Mouse (Mus musculus): Measurements from ENCODE around the gene Col6a1. TPM values are rescaled to one million over a fixed set of nuclear protein-coding genes. Genes with fewer than 3 reads are reported as not detected.

The Col6a1 gene
- polyA plus RNA-seq (2015; fragmentation: Nextera tagmentation; extraction: Ambion mirVana) = 329 and 333 TPM in 2 replicates

DNA sequence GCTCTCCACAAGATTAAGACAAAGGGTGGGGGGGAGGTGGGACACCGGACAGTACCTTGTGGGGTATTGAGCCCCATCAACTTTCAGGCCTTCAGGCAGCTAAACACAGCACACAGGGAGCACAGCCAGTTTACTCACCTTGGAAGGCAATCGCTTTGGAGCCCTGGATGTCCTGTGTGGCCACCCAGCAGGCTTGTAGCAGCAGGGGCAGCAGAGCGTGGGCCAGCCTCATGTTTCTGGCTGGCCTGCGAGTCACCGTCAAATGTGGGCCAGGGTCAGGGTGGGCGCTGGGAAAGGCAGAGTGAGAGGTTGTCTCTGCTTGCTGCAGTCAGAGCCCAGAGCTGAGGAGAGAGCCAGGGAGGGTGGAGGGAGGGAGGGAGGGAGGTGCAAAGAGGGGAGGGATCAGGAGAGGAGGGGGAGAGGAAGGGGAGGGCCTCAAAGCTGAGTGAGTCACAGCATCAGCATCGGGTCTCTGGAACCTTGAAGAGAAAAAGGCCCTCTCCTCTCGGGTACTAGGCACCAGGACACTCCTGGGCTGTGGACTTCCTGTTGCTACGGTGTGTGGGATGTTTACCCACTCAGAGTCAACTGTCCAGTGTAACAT lies at the start of gene Col6a1:
Gene Col6a1, minus strand, starts transcription at position 487 of the 604 bp plus-strand sequence.
- Histone ChIP-seq H3K4me2 (ENCODE audit: low read depth, low read length) (peak within 1 kb of the TSS; percentile 80), H3K27me3 (ENCODE audit: control insufficient read depth, insufficient read depth, low read depth, low read length) (no peaks in the 10 kb centered on the region), H3K36me3 (ENCODE audit: control insufficient read depth, insufficient read depth, low read length) (peaks cover 15% of the 10 kb centered on the region), H3K27ac (ENCODE audit: low read length) (peak within 1 kb of the TSS; percentile 87), H3K4me3 (ENCODE audit: low read length) (peak within 1 kb of the TSS; percentile 59), H3K9me3 (ENCODE audit: control insufficient read depth, low read length) (no peaks in the 10 kb centered on the region), H3K4me1 (replicated peaks; ENCODE audit: control insufficient read depth, insufficient read depth, low read length) (peaks cover 7% of the 10 kb centered on the region; the same call in 1 of the 2 replicates), H3K9ac (ENCODE audit: low read length) (peak within 1 kb of the TSS; percentile 80)
- ATAC-seq (ENCODE audit: low read depth) = peak; percentile 76
- 17% methylated on average over 9 of the region's 9 CpGs for WGBS

DNA sequence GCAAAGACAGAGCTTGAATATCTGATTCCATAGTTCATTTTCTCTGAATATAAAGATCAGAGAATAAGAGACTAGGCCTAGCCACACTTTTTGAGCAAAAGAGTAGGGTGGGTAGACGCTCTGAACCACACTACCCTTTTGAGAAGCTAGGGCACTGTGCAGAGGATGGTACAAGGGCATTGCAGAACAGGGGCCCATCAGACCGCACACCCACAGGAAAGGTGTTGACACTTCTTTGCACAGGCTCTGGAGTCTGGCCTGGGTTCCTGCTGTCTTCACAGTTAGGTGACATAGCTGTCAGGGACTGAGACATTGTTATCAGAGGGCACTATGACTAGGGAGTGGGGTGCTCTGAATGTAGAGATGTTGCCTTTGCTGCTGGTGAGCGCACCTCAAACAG lies 45.7 kb upstream of the Col6a1 start:
- Histone ChIP-seq H3K36me3 (ENCODE audit: control insufficient read depth, insufficient read depth, low read length) (no peaks in the 10 kb centered on the region), H3K9ac (ENCODE audit: low read length) (no peak overlapping the region), H3K4me1 (replicated peaks; ENCODE audit: control insufficient read depth, insufficient read depth, low read length) (no peaks in the 10 kb centered on the region), H3K27ac (ENCODE audit: low read length) (no peak overlapping the region), H3K9me3 (ENCODE audit: control insufficient read depth, low read length) (no peaks in the 10 kb centered on the region), H3K4me3 (ENCODE audit: low read length) (no peak overlapping the region), H3K27me3 (ENCODE audit: control insufficient read depth, insufficient read depth, low read depth, low read length) (no peaks in the 10 kb centered on the region), H3K4me2 (ENCODE audit: low read depth, low read length) (no peak overlapping the region)
- ATAC-seq (ENCODE audit: low read depth) = no peak
- WGBS = 90% methylated on average over 3 of the region's 3 CpGs

DNA sequence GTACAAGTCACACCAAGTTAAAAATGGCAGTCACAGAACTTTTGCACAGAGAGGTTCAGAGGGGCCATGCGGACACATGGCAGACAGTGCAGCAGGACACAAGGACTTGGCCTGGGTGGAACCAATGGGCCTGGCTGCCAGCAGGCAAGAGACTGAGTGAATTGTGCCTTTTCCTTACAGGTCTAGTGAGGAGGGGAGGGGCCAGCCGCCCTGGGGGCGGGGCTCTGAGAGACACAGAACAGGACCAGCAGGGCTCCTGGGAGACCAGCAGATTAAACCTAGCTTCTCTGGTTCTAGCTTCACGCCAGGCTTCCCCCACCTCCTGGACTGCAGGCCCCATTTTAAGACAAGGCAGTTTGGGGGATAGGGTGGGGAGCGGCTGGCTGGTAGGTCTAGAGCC lies 45.1 kb upstream of the Col6a1 start:
- ATAC-seq (ENCODE audit: low read depth) = no peak
- H3K4me3 ChIP-seq (ENCODE audit: low read length) = no peak overlapping the region
- H3K36me3 ChIP-seq (ENCODE audit: control insufficient read depth, insufficient read depth, low read length) = no peaks in the 10 kb centered on the region
- 61% methylated on average over 5 of the region's 5 CpGs for WGBS
- H3K27ac ChIP-seq (ENCODE audit: low read length) = no peak overlapping the region
- H3K9ac ChIP-seq (ENCODE audit: low read length) = no peak overlapping the region
- no peaks in the 10 kb centered on the region for H3K4me1 ChIP-seq (replicated peaks; ENCODE audit: control insufficient read depth, insufficient read depth, low read length)
- no peaks in the 10 kb centered on the region for H3K9me3 ChIP-seq (ENCODE audit: control insufficient read depth, low read length)
- H3K27me3 ChIP-seq (ENCODE audit: control insufficient read depth, insufficient read depth, low read depth, low read length) = no peaks in the 10 kb centered on the region
- no peak overlapping the region for H3K4me2 ChIP-seq (ENCODE audit: low read depth, low read length)

DNA sequence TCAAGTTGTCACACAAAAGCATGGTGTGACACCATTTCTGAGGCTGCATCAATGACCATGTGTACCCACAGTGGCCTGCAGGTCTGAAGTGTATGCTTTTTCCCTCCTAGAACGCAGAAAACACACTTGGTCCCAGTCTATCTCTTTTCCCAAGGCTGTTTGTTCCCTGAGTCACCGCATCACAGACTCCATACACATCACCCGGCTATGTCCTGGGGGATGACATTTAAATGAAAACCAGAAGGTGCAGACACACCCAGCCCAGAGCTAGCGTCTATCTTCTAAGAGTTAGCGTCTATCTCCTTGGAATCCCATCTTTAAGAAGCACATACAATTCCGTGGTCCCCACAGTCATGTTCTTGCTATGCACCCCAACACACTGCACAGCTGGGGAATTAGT lies 43.6 kb upstream of the Col6a1 start:
- H3K27ac ChIP-seq (ENCODE audit: low read length) = no peak overlapping the region
- no peaks in the 10 kb centered on the region for H3K9me3 ChIP-seq (ENCODE audit: control insufficient read depth, low read length)
- H3K4me3 ChIP-seq (ENCODE audit: low read length) = no peak overlapping the region
- 84% methylated on average over 6 of the region's 6 CpGs for WGBS
- no peak for ATAC-seq (ENCODE audit: low read depth)
- H3K36me3 ChIP-seq (ENCODE audit: control insufficient read depth, insufficient read depth, low read length) = no peaks in the 10 kb centered on the region
- H3K4me1 ChIP-seq (replicated peaks; ENCODE audit: control insufficient read depth, insufficient read depth, low read length) = no peaks in the 10 kb centered on the region
- no peak overlapping the region for H3K4me2 ChIP-seq (ENCODE audit: low read depth, low read length)
- no peak overlapping the region for H3K9ac ChIP-seq (ENCODE audit: low read length)
- no peaks in the 10 kb centered on the region for H3K27me3 ChIP-seq (ENCODE audit: control insufficient read depth, insufficient read depth, low read depth, low read length)

DNA sequence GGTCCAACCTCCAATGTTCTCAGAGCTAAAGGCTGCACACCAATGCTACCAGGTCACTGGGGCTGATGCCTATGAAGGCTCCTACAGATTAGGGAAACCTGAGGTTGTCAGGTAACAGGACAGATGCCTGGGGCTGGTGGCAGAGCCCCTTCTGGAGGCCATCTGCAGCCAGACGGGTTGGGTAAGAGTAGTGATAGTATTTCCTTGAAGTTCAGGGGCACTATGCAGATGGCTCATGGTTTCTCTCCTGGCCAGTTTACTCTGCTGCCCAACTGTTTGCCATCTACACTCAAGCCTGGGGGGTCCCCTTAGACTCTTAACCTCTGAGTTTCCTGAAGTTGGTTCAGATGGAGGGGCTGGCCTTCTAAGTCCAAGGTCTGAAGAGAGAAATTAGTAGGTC lies 40.2 kb upstream of the Col6a1 start:
- no peak overlapping the region for H3K9ac ChIP-seq (ENCODE audit: low read length)
- H3K4me2 ChIP-seq (ENCODE audit: low read depth, low read length) = no peak overlapping the region
- H3K27ac ChIP-seq (ENCODE audit: low read length) = no peak overlapping the region
- WGBS = 65% methylated on average over 1 of the region's 1 CpGs
- H3K9me3 ChIP-seq (ENCODE audit: control insufficient read depth, low read length) = no peaks in the 10 kb centered on the region
- no peaks in the 10 kb centered on the region for H3K4me1 ChIP-seq (replicated peaks; ENCODE audit: control insufficient read depth, insufficient read depth, low read length)
- H3K4me3 ChIP-seq (ENCODE audit: low read length) = no peak overlapping the region
- H3K36me3 ChIP-seq (ENCODE audit: control insufficient read depth, insufficient read depth, low read length) = no peaks in the 10 kb centered on the region
- H3K27me3 ChIP-seq (ENCODE audit: control insufficient read depth, insufficient read depth, low read depth, low read length) = no peaks in the 10 kb centered on the region
- no peak for ATAC-seq (ENCODE audit: low read depth)

DNA sequence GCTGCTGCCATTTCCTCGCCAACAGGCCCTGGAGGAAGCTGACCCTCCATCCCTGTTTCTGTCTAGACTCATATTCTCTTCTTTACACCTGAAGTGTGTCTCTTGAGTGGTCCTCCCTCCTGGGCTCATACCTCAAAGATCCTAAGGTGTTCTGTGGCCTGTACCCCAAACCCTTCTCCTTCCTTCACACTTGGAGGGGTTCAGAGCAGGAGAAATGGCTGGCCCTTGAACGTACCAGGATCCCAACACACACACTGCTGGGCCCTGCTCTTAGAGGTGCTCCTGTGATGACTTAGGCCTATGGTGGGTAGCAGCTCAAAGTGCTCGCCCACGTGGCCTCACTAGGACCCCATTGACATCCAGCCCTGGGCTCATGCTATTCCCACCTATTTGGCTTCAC lies 39.0 kb upstream of the Col6a1 start:
- H3K4me3 ChIP-seq (ENCODE audit: low read length) = no peak overlapping the region
- H3K4me1 ChIP-seq (replicated peaks; ENCODE audit: control insufficient read depth, insufficient read depth, low read length) = no peaks in the 10 kb centered on the region
- no peak overlapping the region for H3K27ac ChIP-seq (ENCODE audit: low read length)
- no peak overlapping the region for H3K4me2 ChIP-seq (ENCODE audit: low read depth, low read length)
- no peak overlapping the region for H3K9ac ChIP-seq (ENCODE audit: low read length)
- no peaks in the 10 kb centered on the region for H3K9me3 ChIP-seq (ENCODE audit: control insufficient read depth, low read length)
- no peaks in the 10 kb centered on the region for H3K27me3 ChIP-seq (ENCODE audit: control insufficient read depth, insufficient read depth, low read depth, low read length)
- ATAC-seq (ENCODE audit: low read depth) = no peak
- WGBS = 81% methylated on average over 4 of the region's 4 CpGs
- H3K36me3 ChIP-seq (ENCODE audit: control insufficient read depth, insufficient read depth, low read length) = no peaks in the 10 kb centered on the region

DNA sequence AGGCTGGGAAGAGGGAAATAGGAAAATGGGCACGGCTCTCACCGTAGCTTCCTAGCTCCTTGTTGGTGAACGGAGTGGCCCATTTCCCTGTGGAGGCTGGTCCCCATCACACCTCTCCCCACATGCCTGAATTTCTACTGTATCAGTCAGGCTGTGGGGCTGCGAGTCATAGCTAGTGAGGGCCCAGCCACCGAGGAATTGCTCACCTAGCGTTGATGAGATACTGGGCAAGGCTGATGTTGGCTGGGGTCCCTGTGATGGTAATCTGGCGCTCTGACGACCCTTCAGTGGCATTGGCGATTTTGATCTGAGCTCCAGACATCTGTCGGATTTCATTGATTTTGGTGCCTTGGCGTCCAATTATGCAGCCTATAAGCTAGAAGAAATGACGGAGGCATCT lies 37.0 kb upstream of the Col6a1 start:
- Histone ChIP-seq H3K9me3 (ENCODE audit: control insufficient read depth, low read length) (no peaks in the 10 kb centered on the region), H3K27me3 (ENCODE audit: control insufficient read depth, insufficient read depth, low read depth, low read length) (no peaks in the 10 kb centered on the region), H3K36me3 (ENCODE audit: control insufficient read depth, insufficient read depth, low read length) (no peaks in the 10 kb centered on the region), H3K4me1 (replicated peaks; ENCODE audit: control insufficient read depth, insufficient read depth, low read length) (no peaks in the 10 kb centered on the region), H3K27ac (ENCODE audit: low read length) (no peak overlapping the region), H3K9ac (ENCODE audit: low read length) (no peak overlapping the region), H3K4me3 (ENCODE audit: low read length) (no peak overlapping the region), H3K4me2 (ENCODE audit: low read depth, low read length) (no peak overlapping the region)
- ATAC-seq (ENCODE audit: low read depth) = no peak
- 87% methylated on average over 12 of the region's 12 CpGs for WGBS

DNA sequence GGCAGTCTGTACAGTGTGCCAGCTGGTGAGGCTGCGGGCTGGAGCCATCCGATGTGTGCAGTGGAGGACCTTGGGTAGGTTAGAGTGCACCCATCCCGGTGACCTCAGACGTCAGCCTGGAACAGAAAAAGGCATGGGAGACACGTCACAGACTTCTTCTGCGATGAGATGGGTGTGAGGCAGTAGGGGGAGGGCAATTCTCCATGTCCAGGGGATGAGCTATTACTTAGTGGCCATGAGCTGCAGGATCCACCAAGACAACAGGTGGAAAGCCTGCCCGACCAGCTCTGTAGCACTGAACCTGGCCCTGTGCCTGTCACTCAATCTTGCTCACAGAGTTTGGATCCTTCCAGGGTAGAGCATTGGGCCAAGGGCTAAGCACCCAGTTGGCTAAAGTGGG lies 36.4 kb upstream of the Col6a1 start:
- no peak overlapping the region for H3K27ac ChIP-seq (ENCODE audit: low read length)
- no peak overlapping the region for H3K9ac ChIP-seq (ENCODE audit: low read length)
- ATAC-seq (ENCODE audit: low read depth) = no peak
- H3K9me3 ChIP-seq (ENCODE audit: control insufficient read depth, low read length) = no peaks in the 10 kb centered on the region
- H3K4me3 ChIP-seq (ENCODE audit: low read length) = no peak overlapping the region
- 78% methylated on average over 7 of the region's 7 CpGs for WGBS
- no peaks in the 10 kb centered on the region for H3K4me1 ChIP-seq (replicated peaks; ENCODE audit: control insufficient read depth, insufficient read depth, low read length)
- H3K36me3 ChIP-seq (ENCODE audit: control insufficient read depth, insufficient read depth, low read length) = no peaks in the 10 kb centered on the region
- no peaks in the 10 kb centered on the region for H3K27me3 ChIP-seq (ENCODE audit: control insufficient read depth, insufficient read depth, low read depth, low read length)
- H3K4me2 ChIP-seq (ENCODE audit: low read depth, low read length) = no peak overlapping the region

DNA sequence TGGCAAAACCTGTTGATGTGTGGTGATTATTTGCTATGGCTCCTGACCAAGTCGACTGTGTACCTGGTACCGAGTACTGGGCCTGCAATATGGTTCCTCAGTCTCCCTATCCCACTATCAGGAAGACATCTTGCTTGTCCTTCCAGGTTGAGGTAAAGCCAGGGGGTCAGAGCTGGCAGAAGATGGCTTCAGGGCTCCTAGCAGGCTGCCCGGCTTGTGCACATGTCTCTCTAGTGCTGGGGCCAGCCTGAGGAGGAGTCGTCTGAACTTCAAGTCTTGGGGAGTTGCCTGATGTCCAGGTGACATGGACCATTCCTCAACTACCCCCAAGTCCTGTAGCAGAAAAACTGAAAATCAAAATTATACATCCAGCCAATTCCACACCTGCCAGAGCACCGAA lies 33.9 kb upstream of the Col6a1 start:
- H3K27me3 ChIP-seq (ENCODE audit: control insufficient read depth, insufficient read depth, low read depth, low read length) = no peaks in the 10 kb centered on the region
- no peak overlapping the region for H3K27ac ChIP-seq (ENCODE audit: low read length)
- no peak overlapping the region for H3K4me3 ChIP-seq (ENCODE audit: low read length)
- H3K36me3 ChIP-seq (ENCODE audit: control insufficient read depth, insufficient read depth, low read length) = no peaks in the 10 kb centered on the region
- no peaks in the 10 kb centered on the region for H3K4me1 ChIP-seq (replicated peaks; ENCODE audit: control insufficient read depth, insufficient read depth, low read length)
- H3K9me3 ChIP-seq (ENCODE audit: control insufficient read depth, low read length) = no peaks in the 10 kb centered on the region
- ATAC-seq (ENCODE audit: low read depth) = no peak
- H3K9ac ChIP-seq (ENCODE audit: low read length) = no peak overlapping the region
- 82% methylated on average over 5 of the region's 5 CpGs for WGBS
- no peak overlapping the region for H3K4me2 ChIP-seq (ENCODE audit: low read depth, low read length)

DNA sequence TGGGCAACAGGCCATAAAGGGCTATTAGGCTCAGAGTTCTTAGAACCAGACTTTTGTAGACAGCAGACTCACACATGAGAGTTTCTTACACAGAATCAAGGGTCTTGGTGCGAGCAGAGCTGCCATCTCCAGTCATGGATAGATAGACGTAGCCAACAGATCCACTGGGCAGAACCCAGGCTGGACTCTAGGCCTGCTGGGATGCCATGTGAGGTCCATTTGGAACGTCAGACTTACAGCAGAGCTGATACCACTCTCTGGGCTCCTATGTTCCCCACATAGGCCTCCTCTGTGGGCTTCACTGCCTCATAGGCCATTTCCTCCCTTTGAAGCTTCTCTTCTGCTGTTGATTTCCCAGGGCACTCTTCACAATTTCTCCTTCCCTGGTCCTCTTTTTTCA lies 27.7 kb upstream of the Col6a1 start:
- Histone ChIP-seq H3K4me1 (replicated peaks; ENCODE audit: control insufficient read depth, insufficient read depth, low read length) (no peaks in the 10 kb centered on the region), H3K27me3 (ENCODE audit: control insufficient read depth, insufficient read depth, low read depth, low read length) (no peaks in the 10 kb centered on the region), H3K9me3 (ENCODE audit: control insufficient read depth, low read length) (peaks cover 4% of the 10 kb centered on the region; the same call in 1 of the 2 replicates), H3K4me2 (ENCODE audit: low read depth, low read length) (no peak overlapping the region), H3K36me3 (ENCODE audit: control insufficient read depth, insufficient read depth, low read length) (no peaks in the 10 kb centered on the region), H3K27ac (ENCODE audit: low read length) (no peak overlapping the region), H3K9ac (ENCODE audit: low read length) (no peak overlapping the region), H3K4me3 (ENCODE audit: low read length) (no peak overlapping the region)
- ATAC-seq (ENCODE audit: low read depth) = no peak
- WGBS = 76% methylated on average over 3 of the region's 3 CpGs
